Mouse (Mus musculus): Measurements from ENCODE around the gene C87499.

The C87499 gene

GRCm38 (mm10) chr4:88634311-88634710 is at the start of gene C87499:
Gene C87499 (minus strand): TSS chr4:88634411.
- DNase-seq (ENCODE audit: low spot score in 2 of 2) = no peak

GRCm38 (mm10) chr4:88683812-88684211 is 49.6 kb upstream of the C87499 start, which contains the start of gene Ifna2:
Gene Ifna2 (minus strand): TSS chr4:88683912.
- no peak for DNase-seq (ENCODE audit: low spot score in 2 of 2)

- no peak for DNase-seq (ENCODE audit: low spot score in 2 of 2)
Measured at GRCm38 (mm10) chr4:88681353-88681752, 47.1 kb upstream of the C87499 start.

GRCm38 (mm10) chr4:88680362-88680761 is 46.2 kb upstream of the C87499 start:
- no peak for DNase-seq (ENCODE audit: low spot score in 2 of 2)

GRCm38 (mm10) chr4:88676824-88677223 is 42.6 kb upstream of the C87499 start, which contains the start of gene Ifna16:
Gene Ifna16 (minus strand): TSS chr4:88676924.
- no peak for DNase-seq (ENCODE audit: low spot score in 2 of 2)

- DNase-seq (ENCODE audit: low spot score in 2 of 2) = no peak
Measured at GRCm38 (mm10) chr4:88655461-88655860, 21.2 kb upstream of the C87499 start.

GRCm38 (mm10) chr4:88653644-88654043 is 19.4 kb upstream of the C87499 start:
- no peak for DNase-seq (ENCODE audit: low spot score in 2 of 2)

- no peak for DNase-seq (ENCODE audit: low spot score in 2 of 2)
Measured at GRCm38 (mm10) chr4:88644359-88644758, 10.1 kb upstream of the C87499 start, which contains the start of gene Ifna13. Gene Ifna13 (minus strand): TSS chr4:88644459.

GRCm38 (mm10) chr4:88642526-88642925 is 8.3 kb upstream of the C87499 start:
- DNase-seq (ENCODE audit: low spot score in 2 of 2) = no peak

GRCm38 (mm10) chr4:88641077-88641831 is 7.0 kb upstream of the C87499 start:
- DNase-seq (ENCODE audit: low spot score in 2 of 2) = peak; percentile 77 to 87

- no peak for DNase-seq (ENCODE audit: low spot score in 2 of 2)
Measured at GRCm38 (mm10) chr4:88640704-88641076, 6.5 kb upstream of the C87499 start.

GRCm38 (mm10) chr4:88603276-88603675 is 30.9 kb downstream of the C87499 start, which contains the start of gene Ifna12:
Gene Ifna12 (minus strand): TSS chr4:88603376.
- DNase-seq (ENCODE audit: low spot score in 2 of 2) = no peak

GRCm38 (mm10) chr4:88592285-88592684 is 41.9 kb downstream of the C87499 start, which contains the start of gene Ifna9:
Gene Ifna9 (minus strand): TSS chr4:88592385.
- no peak for DNase-seq (ENCODE audit: low spot score in 2 of 2)

Data from spleen, postnatal 36 days (tissue).